Mouse (Mus musculus) liver, embryonic 14.5 days (tissue): ENCODE data around the gene Marveld3. TPM values are rescaled to one million over a fixed set of nuclear protein-coding genes. Genes with fewer than 3 reads are reported as not detected.

Experiments
- ATAC-seq: fragments of 200-750 bp; cut with Nextera tagmentation; 2 replicates; pipeline ENCODE4 v1.8.0; 2017; ENCODE audit warnings: moderate number of reproducible peaks, mild to moderate bottlenecking, moderate library complexity; ENCODE audit not compliant: insufficient read depth
- DNase-seq, 3 experiments: peaks; one replicate each; pipeline ENCODE4 v3.0.0-alpha.2; 2012 to 2013; ENCODE audit warnings: low read depth in 3 of 3, low spot score in 3 of 3
- H3K27ac ChIP-seq: fragments of 300-500 bp; sonication (generic); 2 replicates; pipeline ENCODE4 v1.5.1; 2014; ENCODE audit warnings: moderate library complexity, mild to moderate bottlenecking, control low read depth, inconsistent platforms
- H3K27me3 ChIP-seq: fragments of 300-500 bp; sonication (generic); 2 replicates; pipeline ENCODE4 v1.6.1; 2014; ENCODE audit warnings: mild to moderate bottlenecking, low read length, moderate library complexity; ENCODE audit not compliant: control insufficient read depth, insufficient read depth
- H3K36me3 ChIP-seq: fragments of 300-500 bp; sonication (generic); replicated peaks from 2 replicates; pipeline ENCODE4 v1.6.1; 2014; ENCODE audit warnings: low read depth; ENCODE audit not compliant: control insufficient read depth, insufficient read depth
- H3K4me1 ChIP-seq, 2 experiments: fragments of 200-500 bp in 1 of 2; fragments of 300-500 bp in 1 of 2; sonication (generic) in 1 of 2; replicated peaks; 2 replicates each; pipeline ENCODE4 v1.6.1; 2012 to 2014; ENCODE audit warnings: antibody characterized with exemption in 1 of 2, inconsistent platforms in 1 of 2, low read length in 1 of 2; ENCODE audit not compliant: control insufficient read depth in 2 of 2, insufficient read depth in 2 of 2
- H3K4me2 ChIP-seq: fragments of 300-500 bp; sonication (generic); 2 replicates; pipeline ENCODE4 v1.6.1; 2014; ENCODE audit warnings: low read depth, mild to moderate bottlenecking, control low read depth, moderate library complexity
- H3K4me3 ChIP-seq, 2 experiments: fragments of 200-500 bp in 1 of 2; fragments of 300-500 bp in 1 of 2; sonication (generic) in 1 of 2; 2 replicates each; pipeline ENCODE4 v1.5.1; 2012 to 2014; ENCODE audit warnings: low read depth in 2 of 2, low read length in 2 of 2, mild to moderate bottlenecking in 2 of 2, control low read depth in 1 of 2, inconsistent platforms in 1 of 2, moderate library complexity in 1 of 2; ENCODE audit not compliant: insufficient read depth in 1 of 2
- H3K9ac ChIP-seq: fragments of 300-500 bp; sonication (generic); replicated peaks from 2 replicates; pipeline ENCODE4 v1.6.1; 2014; ENCODE audit warnings: mild to moderate bottlenecking, control low read depth, moderate library complexity
- H3K9me3 ChIP-seq: fragments of 300-500 bp; sonication (generic); 2 replicates; pipeline ENCODE4 v1.6.1; 2016; ENCODE audit warnings: low read length, mixed read lengths; ENCODE audit not compliant: control insufficient read depth
- CTCF ChIP-seq: IDR thresholded peaks from 2 replicates; pipeline ENCODE4 v1.5.1; 2016; ENCODE audit warnings: antibody characterized with exemption, low read depth, control low read depth
- EP300 ChIP-seq: IDR thresholded peaks from 2 replicates; pipeline ENCODE4 v1.6.1; 2016; ENCODE audit warnings: antibody characterized with exemption, low read depth
- WGBS: fragments of 180-500 bp; shearing (Covaris S2); extraction: QIAGEN DNeasy Blood & Tissue Kit; methylation state at CpG from one replicate; pipeline ENCODE4 v1.1.7; 2014; ENCODE audit not compliant: insufficient replicate concordance; 5-methylcytosine and 5-hydroxymethylcytosine counted together
- polyA plus RNA-seq, 2 experiments: library from polyadenylated mRNA; depleted of rRNA in 1 of 2; stranded (reverse) in 1 of 2; unstranded in 1 of 2; fragments of >200 nt; fragmentation: Nextera tagmentation in 1 of 2; extraction: Ambion mirVana in 1 of 2; gene quantifications; 2 replicates each; pipeline versions ENCODE4 v1.2.1 to v1.2.3; 2012 to 2014

Marveld3 gene
- polyA plus RNA-seq, 2 experiments = 0.02 to 0.09 TPM

GRCm38 (mm10) chr8:109997381-109997780 is 35.4 kb upstream of the Marveld3 start:
- no peaks in the 10 kb centered on the region for H3K27me3 ChIP-seq
- H3K4me1 ChIP-seq = no peaks in the 10 kb centered on the region
- no peaks in the 10 kb centered on the region for H3K9me3 ChIP-seq
- H3K4me3 ChIP-seq = no peak overlapping the region
- no peak overlapping the region for H3K9ac ChIP-seq
- DNase-seq (no peak), ATAC-seq (no peak)
- TF ChIP-seq CTCF (no peak), EP300 (no peak)
- H3K4me2 ChIP-seq = no peak overlapping the region
- no peaks in the 10 kb centered on the region for H3K36me3 ChIP-seq
- no peak overlapping the region for H3K27ac ChIP-seq
- WGBS = 78% methylated on average over 9 of the region's 9 CpGs

- WGBS = 60% methylated on average over 1 of the region's 1 CpGs
- no peak for ATAC-seq
- DNase-seq = no peak
- Histone ChIP-seq H3K27ac (no peak overlapping the region), H3K4me1 (no peaks in the 10 kb centered on the region), H3K36me3 (no peaks in the 10 kb centered on the region), H3K9ac (no peak overlapping the region), H3K27me3 (no peaks in the 10 kb centered on the region), H3K9me3 (no peaks in the 10 kb centered on the region), H3K4me3 (no peak overlapping the region), H3K4me2 (no peak overlapping the region)
- TF ChIP-seq CTCF (no peak), EP300 (no peak)
Measured at GRCm38 (mm10) chr8:109992951-109993350, 30.9 kb upstream of the Marveld3 start.

GRCm38 (mm10) chr8:109992166-109992565 is 30.2 kb upstream of the Marveld3 start:
- Histone ChIP-seq H3K4me1 (no peaks in the 10 kb centered on the region), H3K4me3 (no peak overlapping the region), H3K9ac (no peak overlapping the region), H3K36me3 (no peaks in the 10 kb centered on the region), H3K4me2 (no peak overlapping the region), H3K9me3 (no peaks in the 10 kb centered on the region), H3K27ac (no peak overlapping the region), H3K27me3 (no peaks in the 10 kb centered on the region)
- WGBS = 70% methylated on average over 5 of the region's 5 CpGs
- DNase-seq = no peak
- no peak for ATAC-seq
- TF ChIP-seq EP300 = no peak
- no peak for TF ChIP-seq CTCF

GRCm38 (mm10) chr8:109990224-109990623 is 28.2 kb upstream of the Marveld3 start, which contains the start of gene Tat:
Tat (plus strand) TSS chr8:109990437.
- DNase-seq = no peak
- no peak within 1 kb of the TSS for H3K4me3 ChIP-seq
- 67% methylated on average over 8 of the region's 8 CpGs for WGBS
- no peaks in the 10 kb centered on the region for H3K27me3 ChIP-seq
- H3K9ac ChIP-seq = no peak within 1 kb of the TSS
- H3K36me3 ChIP-seq = no peaks in the 10 kb centered on the region
- no peak for ATAC-seq
- no peak within 1 kb of the TSS for H3K27ac ChIP-seq
- TF ChIP-seq EP300 (no peak), CTCF (no peak)
- no peaks in the 10 kb centered on the region for H3K9me3 ChIP-seq
- no peaks in the 10 kb centered on the region for H3K4me1 ChIP-seq
- H3K4me2 ChIP-seq = no peak within 1 kb of the TSS

- DNase-seq (no peak), ATAC-seq (no peak)
- no peaks in the 10 kb centered on the region for H3K27me3 ChIP-seq
- no peaks in the 10 kb centered on the region for H3K36me3 ChIP-seq
- no peak overlapping the region for H3K4me3 ChIP-seq
- WGBS = 81% methylated on average over 8 of the region's 8 CpGs
- H3K4me2 ChIP-seq = no peak overlapping the region
- no peak overlapping the region for H3K27ac ChIP-seq
- no peaks in the 10 kb centered on the region; a peak in 2 of 4 replicates for H3K4me1 ChIP-seq
- H3K9me3 ChIP-seq = no peaks in the 10 kb centered on the region
- H3K9ac ChIP-seq = no peak overlapping the region
- no peak for TF ChIP-seq CTCF
Measured at GRCm38 (mm10) chr8:109989151-109989550, 27.1 kb upstream of the Marveld3 start.

- DNase-seq = no peak
- no peaks in the 10 kb centered on the region for H3K36me3 ChIP-seq
- H3K4me3 ChIP-seq = no peak overlapping the region
- no peaks in the 10 kb centered on the region for H3K27me3 ChIP-seq
- 68% methylated on average over 7 of the region's 7 CpGs for WGBS
- no peak overlapping the region for H3K27ac ChIP-seq
- no peaks in the 10 kb centered on the region for H3K9me3 ChIP-seq
- no peaks in the 10 kb centered on the region; a peak in 2 of 4 replicates for H3K4me1 ChIP-seq
- no peak for ATAC-seq
- no peak for TF ChIP-seq EP300
- no peak for TF ChIP-seq CTCF
- H3K9ac ChIP-seq = no peak overlapping the region
- no peak overlapping the region for H3K4me2 ChIP-seq
Measured at GRCm38 (mm10) chr8:109987776-109988175, 25.8 kb upstream of the Marveld3 start.
